14 mouse cellular contexts compared by ENCODE assay signal in genomic region chr1:60851041-60851781, GRCm38 (mm10). TPM values are rescaled to one million over a fixed set of nuclear protein-coding genes. Genes with fewer than 3 reads are reported as not detected.
DNase-seq lines count a peak whose midpoint lies in the region; ATAC-seq and TF ChIP-seq lines count a peak whose summit lies in the region.
"Had no signal": no experiment of that assay in that cellular context is flagged by ENCODE, and none has a peak within 500 bp of the region (broad histone marks: within the 10 kb centered on the region; RNA-seq: fewer than 3 reads in every experiment).

No protein-coding gene starts in this region.

- H3K27ac ChIP-seq in heart, postnatal 0 days (ENCODE audit: low read depth) = peak overlapping the region; percentile 52
- peak overlapping the region; percentile 51; the same call in 1 of the 2 replicates for H3K27ac ChIP-seq in midbrain, postnatal 0 days (ENCODE audit: low read depth, low read length)

- intact Hi-C loops in heart, postnatal 14 days (cut with DNase I) = loop anchor here (5.0 kb wide), 1 partner anchor 114 kb away; no protein-coding TSS in a partner anchor

- no peak overlapping the region for H3K4me2 ChIP-seq in heart, postnatal 0 days (ENCODE audit: low read depth, low read length)
- H3K4me2 ChIP-seq in midbrain, postnatal 0 days (ENCODE audit: low read depth, low read length, poor library complexity, severe bottlenecking) = no peak overlapping the region

- no peak for TF ChIP-seq EP300 in heart, postnatal 0 days (IDR thresholded peaks at IDR 0.05; ENCODE audit: low read depth)

- H3K4me1 ChIP-seq in heart, postnatal 0 days (ENCODE audit: control insufficient read depth, insufficient read depth) = peaks cover 29% of the 10 kb centered on the region
- peaks cover 3% of the 10 kb centered on the region; the same call in 1 of the 2 replicates for H3K4me1 ChIP-seq in midbrain, postnatal 0 days (ENCODE audit: insufficient read depth, low read length)

- TF ChIP-seq CTCF in heart, postnatal 0 days (IDR thresholded peaks at IDR 0.05; ENCODE audit: low read depth) = no peak
- no peak for TF ChIP-seq CTCF in midbrain, postnatal 0 days (IDR thresholded peaks at IDR 0.05)

- H3K4me3 ChIP-seq in heart, postnatal 0 days (ENCODE audit: low read depth, low read length) = no peak overlapping the region
- no peak overlapping the region for H3K4me3 ChIP-seq in midbrain, postnatal 0 days (ENCODE audit: low read depth, low read length)

- H3K9ac ChIP-seq in heart, postnatal 0 days (replicated peaks; ENCODE audit: low read depth, low read length) = no peak overlapping the region
- no peak overlapping the region for H3K9ac ChIP-seq in midbrain, postnatal 0 days (replicated peaks; ENCODE audit: low read length, poor library complexity, severe bottlenecking)

- H3K9me3 ChIP-seq in heart, postnatal 0 days (replicated peaks; ENCODE audit: control insufficient read depth, low read length) = no peaks in the 10 kb centered on the region
- no peaks in the 10 kb centered on the region for H3K9me3 ChIP-seq in midbrain, postnatal 0 days (ENCODE audit: low read length)

- no peaks in the 10 kb centered on the region for H3K27me3 ChIP-seq in heart, postnatal 0 days (ENCODE audit: control insufficient read depth, insufficient read depth, low read length)
- no peaks in the 10 kb centered on the region for H3K27me3 ChIP-seq in midbrain, postnatal 0 days (ENCODE audit: insufficient read depth, low read length)

- 38% methylated on average over 8 of the region's 8 CpGs for WGBS in heart, postnatal 0 days
- 13% methylated on average over 8 of the region's 8 CpGs for WGBS in midbrain, postnatal 0 days

- peak; percentile 87 for DNase-seq in heart, adult 11 months
- no peak for DNase-seq in heart, postnatal 14 days
- peak; percentile 74 for DNase-seq in embryo, embryonic 10 days (ENCODE audit: low spot score)
- peak; percentile 62 for DNase-seq in heart, postnatal 0 days (ENCODE audit: low spot score)
- DNase-seq in midbrain, postnatal 0 days (ENCODE audit: low spot score) = peak; percentile 64
- no peak for DNase-seq in adrenal gland, adult 8-10 months
- DNase-seq in urinary bladder, postnatal 4 days (ENCODE audit: low spot score in 2 of 2) = no peak
- no peak for DNase-seq in spleen, postnatal 10 days (ENCODE audit: low spot score in 2 of 2)
- DNase-seq: B cell, adult 2 months; cerebellum, adult 9-11 months; kidney, adult 2 months; lung, adult 2 months had no signal

- no peak for ATAC-seq in heart, postnatal 0 days (ENCODE audit: insufficient read depth, low read depth)
- ATAC-seq in midbrain, postnatal 0 days (ENCODE audit: low FRiP score) = peak; percentile 7; the same call in 1 of the 2 replicates

- no peaks in the 10 kb centered on the region for H3K36me3 ChIP-seq in heart, postnatal 0 days (replicated peaks; ENCODE audit: control insufficient read depth, insufficient read depth, low read length)
- H3K36me3 ChIP-seq in midbrain, postnatal 0 days (ENCODE audit: insufficient read depth, low read length) = no peaks in the 10 kb centered on the region

RNA-seq across cellular contexts. Expression of gene Ctla4, which starts 35.6 kb away (rescaled TPM):
- under 1 TPM; 0.22 to 0.54 TPM for total RNA-seq in heart, postnatal 14 days (2021)
- total RNA-seq in heart, postnatal 0 days (2014; rRNA removed; ENCODE audit: low replicate concordance) = 0.19 TPM in 1 of 2 replicates, not detected in the other
- polyA plus RNA-seq in heart, postnatal 0 days (2015; fragmentation: Nextera tagmentation; extraction: Ambion mirVana) = not detected in 2 replicates
- total RNA-seq in midbrain, postnatal 0 days (2014; rRNA removed) = not detected in 2 replicates
- not detected in 2 replicates for polyA plus RNA-seq in midbrain, postnatal 0 days (2015; fragmentation: Nextera tagmentation; extraction: Ambion mirVana)
- total RNA-seq in adrenal gland, adult 8-10 months (2022) = not detected
- total RNA-seq: left cerebral cortex, postnatal 25 days had no signal
- polyA plus RNA-seq: stomach, embryonic 14.5 days had no signal

Comparison
In these comparisons a context has a peak if more than half of its experiments do, and no peak if none do; other contexts are left out.
1. DNase-seq: peak in heart, adult 11 months (single experiment), embryo, embryonic 10 days (single experiment), heart, postnatal 0 days (single experiment) and midbrain, postnatal 0 days (single experiment); none in heart, postnatal 14 days (0 of 2), adrenal gland, adult 8-10 months (single experiment), urinary bladder, postnatal 4 days (0 of 2) and spleen, postnatal 10 days (0 of 2).